Mouse (Mus musculus) MEL (cell line): ENCODE measurements around the gene Bloc1s6. TPM values are rescaled to one million over a fixed set of nuclear protein-coding genes. Genes with fewer than 3 reads are reported as not detected.

Experiments used
- DNase-seq: peaks from one replicate; pipeline ENCODE4 v3.0.0; 2011; ENCODE audit warnings: low read depth, low spot score
- H3K27ac ChIP-seq: 2 replicates; pipeline ENCODE4 v1.5.1; 2012; ENCODE audit warnings: low read depth, mild to moderate bottlenecking, control low read depth, low read length, moderate library complexity; ENCODE audit not compliant: control insufficient read depth
- H3K27me3 ChIP-seq, 2 experiments: fragments of 150-350 bp in 1 of 2; sonication (generic) in 1 of 2; 2 replicates each; pipeline ENCODE4 v1.6.1; 2012; ENCODE audit warnings: low read length in 2 of 2, mild to moderate bottlenecking in 2 of 2, improper control_type of control experiment in 1 of 2, moderate library complexity in 1 of 2; ENCODE audit not compliant: insufficient read depth in 2 of 2, control insufficient read depth in 1 of 2
- H3K36me3 ChIP-seq, 2 experiments: 2 replicates each; pipeline ENCODE4 v1.6.1; 2012 to 2014; ENCODE audit warnings: low read length in 2 of 2, improper control_type of control experiment in 1 of 2, inconsistent platforms in 1 of 2, mild to moderate bottlenecking in 1 of 2; ENCODE audit not compliant: insufficient read depth in 2 of 2, control insufficient read depth in 1 of 2
- H3K4me1 ChIP-seq, 2 experiments: fragments of 150-350 bp in 1 of 2; sonication (generic) in 1 of 2; 2 replicates each; pipeline ENCODE4 v1.6.1; 2012; ENCODE audit warnings: low read length in 2 of 2, improper control_type of control experiment in 1 of 2, mild to moderate bottlenecking in 1 of 2; ENCODE audit not compliant: insufficient read depth in 2 of 2, control insufficient read depth in 1 of 2
- H3K4me3 ChIP-seq, 2 experiments: fragments of 150-350 bp in 1 of 2; sonication (generic) in 1 of 2; 2 replicates each; pipeline ENCODE4 v1.5.1; 2012; ENCODE audit warnings: low read depth in 2 of 2, low read length in 2 of 2, mild to moderate bottlenecking in 2 of 2, moderate library complexity in 2 of 2, control low read depth in 1 of 2, improper control_type of control experiment in 1 of 2; ENCODE audit not compliant: control insufficient read depth in 1 of 2, insufficient read depth in 1 of 2
- H3K79me2 ChIP-seq: 2 replicates; pipeline ENCODE4 v1.6.1; 2012; ENCODE audit warnings: mild to moderate bottlenecking, low read length, moderate library complexity; ENCODE audit not compliant: control insufficient read depth, poor library complexity, insufficient read depth
- H3K9ac ChIP-seq: 2 replicates; pipeline ENCODE4 v1.6.1; 2012; ENCODE audit warnings: low read depth, mild to moderate bottlenecking, control low read depth, low read length, moderate library complexity; ENCODE audit not compliant: control insufficient read depth, poor library complexity, severe bottlenecking
- H3K9me3 ChIP-seq: fragments of 150-350 bp; sonication (generic); replicated peaks from 2 replicates; pipeline ENCODE4 v1.6.1; 2012; ENCODE audit warnings: mild to moderate bottlenecking, low read length, improper control_type of control experiment, moderate library complexity; ENCODE audit not compliant: insufficient read depth
- ELF1 ChIP-seq: IDR thresholded peaks from 2 replicates; pipeline ENCODE4 v1.6.1; 2014; ENCODE audit warnings: low read depth, mild to moderate bottlenecking, inconsistent platforms, low read length, improper control_type of control experiment, moderate library complexity
- EP300 ChIP-seq, 2 experiments: IDR thresholded peaks; 2 replicates each; pipeline ENCODE4 v1.6.1; 2011; ENCODE audit warnings: improper control_type of control experiment in 2 of 2, low read length in 2 of 2, low read depth in 1 of 2, mild to moderate bottlenecking in 1 of 2
- ETS1 ChIP-seq: IDR thresholded peaks from 2 replicates; pipeline ENCODE4 v1.6.1; 2012; ENCODE audit warnings: low read depth, mild to moderate bottlenecking, inconsistent platforms, low read length, improper control_type of control experiment, moderate library complexity
- GABPA ChIP-seq: IDR thresholded peaks from 2 replicates; pipeline ENCODE4 v1.6.1; 2012; ENCODE audit warnings: low read depth, mild to moderate bottlenecking, inconsistent platforms, low read length, improper control_type of control experiment, moderate library complexity
- GATA1 ChIP-seq: IDR thresholded peaks from 2 replicates; pipeline ENCODE4 v1.6.1; 2011; ENCODE audit warnings: low read depth, low read length, improper control_type of control experiment
- MAFK ChIP-seq: IDR thresholded peaks from 2 replicates; pipeline ENCODE4 v1.6.1; 2011; ENCODE audit warnings: low read depth, mild to moderate bottlenecking, low read length, improper control_type of control experiment, borderline replicate concordance
- MEF2A ChIP-seq: IDR thresholded peaks from 2 replicates; pipeline ENCODE4 v1.6.1; 2014; ENCODE audit warnings: low read depth, mild to moderate bottlenecking, inconsistent platforms, low read length, improper control_type of control experiment; ENCODE audit not compliant: poor library complexity, insufficient replicate concordance, severe bottlenecking; ENCODE audit errors: extremely low read depth
- MXI1 ChIP-seq: IDR thresholded peaks from 2 replicates; pipeline ENCODE4 v1.6.1; 2011; ENCODE audit warnings: mild to moderate bottlenecking, low read depth, low read length, improper control_type of control experiment
- POLR2AphosphoS2 ChIP-seq: IDR thresholded peaks from 2 replicates; pipeline ENCODE4 v1.6.1; 2011; ENCODE audit warnings: low read length, improper control_type of control experiment
- POLR2AphosphoS5 ChIP-seq: IDR thresholded peaks from 2 replicates; pipeline ENCODE4 v1.6.1; 2012; ENCODE audit warnings: low read depth, borderline replicate concordance, mild to moderate bottlenecking, inconsistent platforms, low read length, moderate library complexity, mixed read lengths
- RAD21 ChIP-seq: IDR thresholded peaks from 2 replicates; pipeline ENCODE4 v1.6.1; 2011; ENCODE audit warnings: mild to moderate bottlenecking, low read depth, low read length, improper control_type of control experiment
- TAL1 ChIP-seq: IDR thresholded peaks from 2 replicates; pipeline ENCODE4 v1.6.1; 2012; ENCODE audit warnings: mild to moderate bottlenecking, inconsistent platforms, low read length, moderate library complexity, mixed read lengths
- UBTF ChIP-seq: IDR thresholded peaks from 2 replicates; pipeline ENCODE4 v1.6.1; 2012; ENCODE audit warnings: low read depth, mild to moderate bottlenecking, inconsistent platforms, low read length, improper control_type of control experiment, moderate library complexity, borderline replicate concordance; ENCODE audit not compliant: insufficient read depth
- ZMIZ1 ChIP-seq: IDR thresholded peaks from 2 replicates; pipeline ENCODE4 v1.6.1; 2012; ENCODE audit warnings: low read depth, mild to moderate bottlenecking, inconsistent platforms, low read length, improper control_type of control experiment, moderate library complexity
- ZNF384 ChIP-seq: IDR thresholded peaks from 2 replicates; pipeline ENCODE4 v1.6.1; 2012; ENCODE audit warnings: low read depth, mild to moderate bottlenecking, inconsistent platforms, low read length, improper control_type of control experiment
- polyA plus RNA-seq, 2 experiments: library from polyadenylated mRNA; stranded (reverse) in 1 of 2; unstranded in 1 of 2; fragments of >175 nt in 1 of 2; fragments of >200 nt in 1 of 2; gene quantifications; 2 replicates each; pipeline versions ENCODE4 v1.2.1 to v1.2.4; 2012; ENCODE audit warnings: low replicate concordance in 2 of 2, low read depth in 1 of 2; ENCODE audit not compliant: insufficient read length in 2 of 2, insufficient read depth in 1 of 2, missing spikeins in 1 of 2
- total RNA-seq: library from RNA; depleted of rRNA; stranded (reverse); fragments of 300-350 nt; gene quantifications from 2 replicates; pipeline ENCODE4 v1.2.3, GENCODE M21; 2012

Gene Bloc1s6
- total and polyA plus RNA-seq, 3 experiments: 10.9 to 21.7 TPM; not detected in 1

GRCm38 (mm10) chr2:122781590-122782356 is 43.5 kb downstream of the Bloc1s6 start:
- H3K27ac ChIP-seq: no peak overlapping the region
- TF ChIP-seq MXI1 (no peak), GATA1 (no peak), POLR2AphosphoS5 (no peak), ZMIZ1 (no peak), RAD21 (no peak), TAL1 (no peak), MEF2A (no peak), ETS1 (no peak), MAFK (no peak), UBTF (no peak), EP300 (IDR thresholded peaks at IDR 0.05; ENCODE audit: low read depth in 1 of 2, low read length in 2 of 2) (peak in 1 of 2 experiments; percentile 11; a peak in 1 of 4 replicates), ZNF384 (0 out of 2 replicates have a peak, but pooled peaks have one; percentile 33), GABPA (no peak)
- TF ChIP-seq, all 39 proteins: peak for 2
- no peaks in the 10 kb centered on the region for H3K79me2 ChIP-seq
- no peaks in the 10 kb centered on the region for H3K9me3 ChIP-seq
- H3K4me3 ChIP-seq: no peak overlapping the region; a peak in 1 of 4 replicates
- DNase-seq: no peak
- H3K9ac ChIP-seq: no peak overlapping the region
- no peaks in the 10 kb centered on the region for H3K4me1 ChIP-seq
- no peaks in the 10 kb centered on the region for H3K36me3 ChIP-seq
- H3K27me3 ChIP-seq: no peaks in the 10 kb centered on the region; a peak in 1 of 4 replicates

GRCm38 (mm10) chr2:122783730-122784129 is 45.4 kb downstream of the Bloc1s6 start:
- Histone ChIP-seq H3K27me3 (no peaks in the 10 kb centered on the region; a peak in 1 of 4 replicates), H3K79me2 (no peaks in the 10 kb centered on the region), H3K36me3 (no peaks in the 10 kb centered on the region), H3K9ac (no peak overlapping the region), H3K4me1 (no peaks in the 10 kb centered on the region), H3K9me3 (no peaks in the 10 kb centered on the region), H3K4me3 (no peak overlapping the region), H3K27ac (no peak overlapping the region)
- no peak for DNase-seq
- TF ChIP-seq MAFK: no peak
- no peak for TF ChIP-seq MXI1
- TF ChIP-seq ELF1: no peak
- TF ChIP-seq POLR2AphosphoS2: no peak
- TF ChIP-seq ZMIZ1: no peak
